Mouse (Mus musculus) liver, embryonic 12.5 days (tissue): ENCODE data around the gene Kcnma1. TPM values are rescaled to one million over a fixed set of nuclear protein-coding genes. Genes with fewer than 3 reads are reported as not detected.

Experiments
- ATAC-seq: fragments of 200-750 bp; cut with Nextera tagmentation; 2 replicates; pipeline ENCODE4 v1.8.0; 2017; ENCODE audit warnings: moderate number of reproducible peaks, mild to moderate bottlenecking, moderate library complexity
- H3K27ac ChIP-seq: fragments of 300-500 bp; sonication (generic); 2 replicates; pipeline ENCODE4 v1.5.1; 2016; ENCODE audit warnings: mild to moderate bottlenecking
- H3K27me3 ChIP-seq: fragments of 300-500 bp; sonication (generic); replicated peaks from 2 replicates; pipeline ENCODE4 v1.6.1; 2016; ENCODE audit warnings: mild to moderate bottlenecking, moderate library complexity
- H3K36me3 ChIP-seq: fragments of 300-500 bp; sonication (generic); 2 replicates; pipeline ENCODE4 v1.6.1; 2016; ENCODE audit warnings: mild to moderate bottlenecking, moderate library complexity
- H3K4me1 ChIP-seq: fragments of 300-500 bp; sonication (generic); 2 replicates; pipeline ENCODE4 v1.6.1; 2016
- H3K4me2 ChIP-seq: fragments of 300-500 bp; sonication (generic); 2 replicates; pipeline ENCODE4 v1.6.1; 2016; ENCODE audit warnings: mild to moderate bottlenecking, moderate library complexity
- H3K4me3 ChIP-seq: fragments of 300-500 bp; sonication (generic); 2 replicates; pipeline ENCODE4 v1.5.1; 2016; ENCODE audit warnings: mild to moderate bottlenecking, moderate library complexity
- H3K9ac ChIP-seq: fragments of 300-500 bp; sonication (generic); 2 replicates; pipeline ENCODE4 v1.6.1; 2016; ENCODE audit warnings: mild to moderate bottlenecking, moderate library complexity
- H3K9me3 ChIP-seq: fragments of 300-500 bp; sonication (generic); replicated peaks from 2 replicates; pipeline ENCODE4 v1.6.1; 2016; ENCODE audit warnings: mild to moderate bottlenecking, moderate library complexity
- WGBS: fragments of 180-500 bp; shearing (Covaris S2); methylation state at CpG from one replicate; pipeline ENCODE4 v1.1.7; 2016; ENCODE audit not compliant: insufficient replicate concordance; 5-methylcytosine and 5-hydroxymethylcytosine counted together
- polyA plus RNA-seq: library from polyadenylated mRNA; unstranded; fragments of >200 nt; fragmentation: Nextera tagmentation; extraction: Ambion mirVana; gene quantifications from 2 replicates; pipeline ENCODE4 v1.2.1, GENCODE M21; 2016

Kcnma1 gene
- not detected in 2 replicates for polyA plus RNA-seq

DNA sequence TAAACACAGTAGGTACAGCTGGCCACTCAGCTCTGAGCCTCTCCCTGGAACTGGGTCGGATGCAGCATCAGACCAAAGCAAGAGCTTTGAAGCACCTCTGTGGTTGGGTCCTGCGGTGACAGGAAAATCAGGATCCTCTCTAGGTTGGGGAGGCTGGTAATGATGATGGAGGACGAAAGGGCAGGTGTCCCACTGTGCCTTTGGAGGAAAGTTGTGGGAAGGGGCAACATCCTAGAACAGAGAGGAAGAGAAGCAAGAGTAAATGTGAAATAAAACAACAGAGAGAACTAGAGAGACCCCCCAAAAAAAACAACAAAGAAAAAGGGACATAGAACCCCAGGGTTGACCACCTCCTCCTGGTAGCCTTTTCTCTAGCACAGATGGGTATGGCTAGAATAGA, at the start of gene Kcnma1:
Gene Kcnma1 (minus strand): TSS at position 101 of the 400 bp plus-strand sequence.
- Histone ChIP-seq H3K27me3 (peaks cover 13% of the 10 kb centered on the region), H3K9ac (no peak within 1 kb of the TSS), H3K36me3 (no peaks in the 10 kb centered on the region), H3K4me1 (no peaks in the 10 kb centered on the region), H3K27ac (no peak within 1 kb of the TSS), H3K4me2 (no peak within 1 kb of the TSS), H3K4me3 (no peak within 1 kb of the TSS), H3K9me3 (no peaks in the 10 kb centered on the region)
- ATAC-seq: no peak
- 35% methylated on average over 3 of the region's 3 CpGs for WGBS

DNA sequence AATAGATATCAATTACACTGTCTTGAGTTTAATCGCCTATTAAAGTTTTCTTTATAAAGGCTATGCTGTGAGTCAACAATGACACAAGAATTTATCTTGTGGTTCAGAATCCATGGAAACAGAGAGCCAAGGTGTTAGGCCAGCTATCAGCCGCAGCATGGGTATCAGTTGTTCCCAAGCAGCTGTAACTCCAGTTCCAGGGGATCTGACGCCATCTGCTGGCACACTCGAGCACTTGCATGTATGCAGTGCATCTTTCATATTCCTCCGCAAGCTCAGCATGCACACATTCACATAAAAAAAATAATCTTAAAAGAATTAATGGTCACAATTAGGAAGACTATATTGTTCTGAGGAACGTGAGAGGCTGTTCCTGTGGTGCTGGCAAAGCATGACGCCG, 45.5 kb upstream of the Kcnma1 start:
- H3K4me3 ChIP-seq: no peak overlapping the region
- no peaks in the 10 kb centered on the region for H3K36me3 ChIP-seq
- H3K4me2 ChIP-seq: no peak overlapping the region
- H3K4me1 ChIP-seq: no peaks in the 10 kb centered on the region
- no peak for ATAC-seq
- H3K27ac ChIP-seq: no peak overlapping the region
- no peaks in the 10 kb centered on the region; the same call in 1 of the 2 replicates for H3K27me3 ChIP-seq
- WGBS: 35% methylated on average over 8 of the region's 8 CpGs
- H3K9me3 ChIP-seq: no peaks in the 10 kb centered on the region
- no peak overlapping the region for H3K9ac ChIP-seq

DNA sequence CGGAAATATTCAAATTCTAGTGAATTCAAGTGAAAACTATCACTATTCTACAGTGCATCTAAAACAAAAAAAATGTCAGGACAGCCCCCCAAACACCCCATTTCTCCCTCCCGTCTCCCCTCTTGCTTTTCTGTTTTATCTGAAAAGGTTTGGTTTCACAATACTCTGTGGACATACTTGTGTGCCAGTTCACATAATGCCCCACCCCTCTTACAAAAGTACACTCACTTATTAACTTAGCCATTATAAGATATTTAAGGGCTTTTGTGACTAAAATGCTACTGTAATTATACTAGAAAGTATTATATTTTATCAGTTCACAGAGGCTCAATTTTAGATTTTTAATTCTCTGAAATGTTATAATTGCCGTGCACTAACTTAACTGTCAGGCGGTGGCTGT, 45.0 kb upstream of the Kcnma1 start:
- H3K27me3 ChIP-seq: no peaks in the 10 kb centered on the region; the same call in 1 of the 2 replicates
- WGBS: 69% methylated on average over 4 of the region's 4 CpGs
- H3K4me2 ChIP-seq: no peak overlapping the region
- H3K4me1 ChIP-seq: no peaks in the 10 kb centered on the region
- H3K9me3 ChIP-seq: no peaks in the 10 kb centered on the region
- no peak overlapping the region for H3K27ac ChIP-seq
- H3K4me3 ChIP-seq: no peak overlapping the region
- ATAC-seq: no peak
- H3K9ac ChIP-seq: no peak overlapping the region
- no peaks in the 10 kb centered on the region for H3K36me3 ChIP-seq

DNA sequence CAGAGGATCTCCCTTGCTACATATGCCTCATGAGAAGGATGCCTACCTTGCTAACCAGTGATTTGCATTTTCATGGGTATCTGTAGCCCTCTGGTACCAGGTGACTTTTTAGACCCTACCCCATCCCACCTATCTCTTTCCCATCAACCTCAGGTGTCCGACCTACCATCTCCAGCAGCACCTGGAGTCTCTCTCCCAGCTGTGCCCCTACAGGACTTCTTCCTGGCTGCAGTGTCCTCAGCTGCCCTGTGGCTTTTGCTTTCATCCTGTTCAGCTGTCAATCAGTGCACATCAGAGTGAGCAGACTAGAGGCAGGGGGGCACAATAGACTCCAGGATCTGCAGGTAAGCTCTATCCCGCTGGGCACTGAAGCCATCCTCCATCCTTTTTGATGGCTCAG, 37.5 kb upstream of the Kcnma1 start:
- Histone ChIP-seq H3K9me3 (no peaks in the 10 kb centered on the region), H3K36me3 (no peaks in the 10 kb centered on the region), H3K4me1 (no peaks in the 10 kb centered on the region), H3K4me2 (no peak overlapping the region), H3K9ac (no peak overlapping the region), H3K4me3 (no peak overlapping the region), H3K27me3 (no peaks in the 10 kb centered on the region), H3K27ac (no peak overlapping the region)
- WGBS: 61% methylated on average over 2 of the region's 2 CpGs
- no peak for ATAC-seq

DNA sequence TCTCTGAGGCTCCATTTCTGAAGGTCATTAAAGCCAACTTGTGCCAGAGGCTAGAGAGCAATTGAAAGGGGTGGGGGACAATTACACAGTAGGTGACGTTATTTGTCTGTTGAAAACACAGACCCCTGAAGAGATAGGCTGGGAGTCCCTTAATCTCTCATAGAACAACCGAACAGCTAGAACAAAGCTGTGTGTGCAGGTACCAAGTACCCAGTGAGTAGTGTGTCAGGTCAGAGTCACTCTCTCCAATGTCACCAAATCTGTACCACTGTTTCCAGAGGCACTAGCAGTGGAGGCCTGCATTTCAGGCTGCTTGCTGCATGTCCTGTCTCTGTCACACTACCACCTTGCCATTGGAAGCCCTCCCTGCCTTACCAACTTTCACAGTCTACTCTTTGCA, 22.3 kb upstream of the Kcnma1 start:
- Histone ChIP-seq H3K27me3 (peaks cover 16% of the 10 kb centered on the region; the same call in 1 of the 2 replicates), H3K36me3 (no peaks in the 10 kb centered on the region), H3K4me1 (no peaks in the 10 kb centered on the region), H3K27ac (no peak overlapping the region), H3K9me3 (no peaks in the 10 kb centered on the region), H3K4me3 (no peak overlapping the region), H3K9ac (no peak overlapping the region), H3K4me2 (no peak overlapping the region)
- no peak for ATAC-seq
- 50% methylated on average over 2 of the region's 2 CpGs for WGBS

DNA sequence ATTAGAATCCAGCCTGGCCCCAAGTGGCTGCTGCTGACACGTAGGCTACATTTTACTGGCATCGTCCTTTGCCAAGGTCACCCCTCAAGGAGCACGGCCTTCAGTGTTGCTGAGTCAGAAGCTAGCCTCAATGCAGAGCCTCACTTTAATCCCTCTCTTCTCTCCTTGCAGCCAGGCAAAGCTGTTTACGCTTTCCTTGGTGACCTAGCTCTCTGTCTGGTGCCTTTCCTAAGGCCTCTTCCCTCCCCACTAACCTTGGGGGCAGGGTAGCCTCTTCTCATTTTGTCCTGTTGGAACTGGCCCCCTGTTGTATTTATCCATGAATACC, 21.9 kb upstream of the Kcnma1 start:
- Histone ChIP-seq H3K4me1 (no peaks in the 10 kb centered on the region), H3K9ac (no peak overlapping the region), H3K36me3 (no peaks in the 10 kb centered on the region), H3K4me2 (no peak overlapping the region), H3K4me3 (no peak overlapping the region), H3K27ac (no peak overlapping the region), H3K27me3 (peaks cover 16% of the 10 kb centered on the region; the same call in 1 of the 2 replicates), H3K9me3 (no peaks in the 10 kb centered on the region)
- no peak for ATAC-seq
- WGBS: 24% methylated on average over 4 of the region's 4 CpGs

DNA sequence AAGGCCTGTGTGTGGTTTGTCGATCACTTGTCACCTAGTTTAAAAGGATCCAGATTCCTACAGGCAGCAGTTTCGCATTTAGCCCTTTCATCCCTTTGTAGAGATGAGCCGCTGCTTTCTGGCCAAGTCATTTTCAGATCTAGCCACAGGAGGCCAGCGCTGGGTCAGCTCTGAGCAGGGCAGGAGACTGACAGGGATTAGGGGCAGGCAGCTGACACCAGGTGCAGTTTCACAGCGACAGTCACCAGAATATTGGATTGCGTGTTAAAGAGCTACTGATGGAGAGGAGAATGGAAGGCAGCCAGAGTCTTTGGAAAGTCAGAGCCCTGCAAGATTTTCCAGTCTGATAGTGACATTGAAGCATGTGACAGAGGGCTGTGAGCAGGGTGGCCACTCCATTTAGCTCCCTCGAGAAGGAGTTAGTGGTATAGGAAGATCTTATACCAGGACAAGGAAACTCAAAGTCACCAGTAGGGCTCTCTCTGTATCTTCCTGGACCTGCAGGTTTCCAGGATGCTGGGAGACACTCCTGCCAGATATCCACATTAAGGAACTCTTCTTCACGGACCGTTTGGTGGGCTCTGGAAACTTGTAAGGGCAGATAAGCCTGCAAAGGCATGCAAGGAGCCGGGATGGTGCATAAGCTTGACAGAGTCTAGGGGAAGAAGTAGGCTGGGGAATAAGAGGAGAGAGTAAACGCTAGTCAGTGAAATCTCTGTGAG, 21.4 kb upstream of the Kcnma1 start:
- no peak for ATAC-seq
- H3K36me3 ChIP-seq: no peaks in the 10 kb centered on the region
- H3K4me1 ChIP-seq: no peaks in the 10 kb centered on the region
- no peak overlapping the region for H3K27ac ChIP-seq
- peaks cover 16% of the 10 kb centered on the region; the same call in 1 of the 2 replicates for H3K27me3 ChIP-seq
- no peaks in the 10 kb centered on the region for H3K9me3 ChIP-seq
- H3K4me3 ChIP-seq: no peak overlapping the region
- WGBS: 15% methylated on average over 11 of the region's 11 CpGs
- H3K9ac ChIP-seq: no peak overlapping the region
- no peak overlapping the region for H3K4me2 ChIP-seq

DNA sequence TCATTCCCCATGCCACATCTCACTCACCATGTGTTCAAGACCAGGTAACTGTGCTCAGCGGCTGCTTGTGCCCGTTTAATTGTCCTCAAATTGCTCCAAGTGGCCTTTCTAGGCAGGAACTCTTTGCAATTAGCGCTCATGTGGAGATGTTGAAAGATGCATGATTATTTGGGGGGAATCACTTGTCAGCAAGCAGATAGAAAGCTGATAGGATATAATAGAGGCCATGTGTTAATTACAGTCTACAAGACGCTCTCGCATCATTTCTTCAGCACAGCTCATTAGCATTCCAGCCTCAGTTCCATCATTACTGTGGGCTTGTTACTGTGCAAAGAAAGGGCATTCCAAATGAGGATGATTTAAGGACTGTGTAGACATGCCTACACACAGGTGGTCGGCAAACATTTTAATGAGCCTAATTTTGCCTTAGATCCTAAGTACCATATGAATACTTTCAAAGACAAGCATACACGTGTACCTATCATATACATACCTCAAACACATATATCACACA, 18.6 kb upstream of the Kcnma1 start:
- no peak for ATAC-seq
- WGBS: 74% methylated on average over 7 of the region's 7 CpGs
- H3K4me2 ChIP-seq: no peak overlapping the region

DNA sequence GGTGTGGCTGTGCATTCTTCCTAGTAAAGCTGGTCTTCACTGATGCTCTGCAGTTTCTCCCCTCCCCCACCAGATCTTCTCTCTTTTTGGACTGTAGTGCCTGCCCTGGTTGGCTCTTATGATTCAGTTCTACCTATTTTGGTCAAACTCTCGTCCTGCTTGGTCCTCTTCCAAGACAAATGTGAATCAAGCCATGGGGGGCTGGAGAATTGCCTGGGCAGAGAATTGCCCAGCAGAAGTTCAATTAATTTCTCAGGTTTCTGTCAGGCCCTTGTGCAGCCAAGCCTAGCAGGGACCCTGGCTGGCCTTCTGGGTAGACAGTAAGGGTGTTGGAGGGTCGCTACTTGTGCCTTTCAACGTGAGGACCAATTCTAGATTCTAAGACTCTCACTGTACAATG, 17.9 kb upstream of the Kcnma1 start:
- WGBS: 39% methylated on average over 3 of the region's 3 CpGs

More for the DNA sequence above, 18.6 kb upstream of the Kcnma1 start:
- Histone ChIP-seq H3K9ac (no peak overlapping the region), H3K4me3 (no peak overlapping the region), H3K36me3 (no peaks in the 10 kb centered on the region), H3K4me1 (no peaks in the 10 kb centered on the region), H3K27ac (no peak overlapping the region), H3K9me3 (no peaks in the 10 kb centered on the region), H3K27me3 (peaks cover 16% of the 10 kb centered on the region; the same call in 1 of the 2 replicates)

DNA sequence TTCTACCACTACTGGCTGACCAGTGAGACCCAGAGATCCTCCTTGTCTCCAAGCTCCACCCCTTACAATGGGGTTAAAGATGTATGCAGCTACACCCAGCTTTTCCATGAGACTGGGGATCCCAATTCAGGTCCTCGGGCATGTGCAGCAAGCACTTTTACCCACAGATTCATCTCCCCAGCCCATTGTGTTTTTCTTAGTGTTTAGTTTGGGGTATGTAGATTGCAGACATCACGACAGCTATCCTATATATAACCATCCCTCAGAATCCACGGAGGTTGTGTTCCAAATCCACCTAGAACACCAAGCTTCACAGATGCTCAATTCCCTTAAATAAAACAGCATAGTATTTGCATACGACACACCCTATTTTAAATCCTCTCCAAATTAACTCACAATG, 6.4 kb upstream of the Kcnma1 start:
- no peak overlapping the region for H3K27ac ChIP-seq
- 64% methylated on average over 4 of the region's 4 CpGs for WGBS
- H3K4me2 ChIP-seq: no peak overlapping the region
- H3K9me3 ChIP-seq: no peaks in the 10 kb centered on the region
- H3K27me3 ChIP-seq: no peaks in the 10 kb centered on the region; the same call in none of the 2 replicates
- H3K4me3 ChIP-seq: no peak overlapping the region
- no peak overlapping the region for H3K9ac ChIP-seq
- no peaks in the 10 kb centered on the region for H3K36me3 ChIP-seq
- H3K4me1 ChIP-seq: no peaks in the 10 kb centered on the region
- ATAC-seq: no peak

More for the DNA sequence above, 17.9 kb upstream of the Kcnma1 start:
- H3K9ac ChIP-seq: no peak overlapping the region
- H3K36me3 ChIP-seq: no peaks in the 10 kb centered on the region
- no peaks in the 10 kb centered on the region for H3K4me1 ChIP-seq
- no peak overlapping the region for H3K4me2 ChIP-seq
- H3K27me3 ChIP-seq: peaks cover 16% of the 10 kb centered on the region; the same call in 1 of the 2 replicates
- H3K9me3 ChIP-seq: no peaks in the 10 kb centered on the region
- no peak overlapping the region for H3K27ac ChIP-seq
- ATAC-seq: no peak
- no peak overlapping the region for H3K4me3 ChIP-seq

DNA sequence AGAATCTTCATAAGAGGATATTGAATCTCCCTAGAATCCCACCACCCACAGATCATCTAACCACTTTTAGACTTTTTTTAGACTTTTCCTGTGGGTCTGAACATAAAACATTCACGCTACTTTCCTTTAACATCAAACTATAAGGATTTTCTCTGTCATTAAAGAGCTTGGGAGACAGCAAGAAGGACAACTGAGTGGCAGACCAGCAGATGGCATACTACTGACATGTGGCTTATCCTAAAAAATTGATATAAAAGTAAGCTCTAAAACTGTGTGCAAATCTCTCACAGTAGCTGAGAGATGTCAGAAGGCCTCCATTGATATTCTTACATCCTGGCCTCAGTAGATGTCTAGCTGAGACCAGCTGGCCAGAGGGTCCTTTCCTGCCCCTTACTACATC, 4.3 kb downstream of the Kcnma1 start:
- no peaks in the 10 kb centered on the region for H3K4me1 ChIP-seq
- peaks cover 35% of the 10 kb centered on the region for H3K27me3 ChIP-seq
- H3K9ac ChIP-seq: no peak overlapping the region
- no peak overlapping the region for H3K4me3 ChIP-seq
- ATAC-seq: no peak
- WGBS: 49% methylated on average over 1 of the region's 1 CpGs
- H3K4me2 ChIP-seq: no peak overlapping the region
- H3K36me3 ChIP-seq: no peaks in the 10 kb centered on the region
- no peaks in the 10 kb centered on the region for H3K9me3 ChIP-seq
- no peak overlapping the region for H3K27ac ChIP-seq

DNA sequence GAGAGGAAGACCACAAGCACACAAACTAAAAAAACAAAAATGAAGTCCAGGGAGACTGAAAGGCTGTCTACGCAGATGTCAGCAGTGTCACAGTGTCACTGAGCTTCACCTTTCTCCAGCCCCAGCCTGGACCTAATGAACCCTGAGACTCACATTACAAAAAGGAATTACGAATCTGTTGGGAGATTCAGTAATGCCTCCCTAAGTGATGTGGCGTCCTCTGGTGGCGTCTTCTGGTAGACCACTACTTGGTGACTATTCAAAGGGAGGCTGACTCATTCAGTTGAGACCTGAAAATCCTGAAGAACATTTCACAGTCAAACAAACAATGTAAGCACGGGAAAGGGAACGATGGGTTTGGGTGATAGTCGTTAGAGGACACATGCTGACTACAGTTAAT, 6.0 kb downstream of the Kcnma1 start:
- H3K9ac ChIP-seq: no peak overlapping the region
- no peak overlapping the region for H3K4me3 ChIP-seq
- 12% methylated on average over 7 of the region's 7 CpGs for WGBS
- peaks cover 53% of the 10 kb centered on the region for H3K27me3 ChIP-seq
- H3K27ac ChIP-seq: no peak overlapping the region
- H3K4me2 ChIP-seq: no peak overlapping the region
- no peaks in the 10 kb centered on the region for H3K4me1 ChIP-seq
- no peaks in the 10 kb centered on the region for H3K9me3 ChIP-seq
- ATAC-seq: no peak
- no peaks in the 10 kb centered on the region for H3K36me3 ChIP-seq

DNA sequence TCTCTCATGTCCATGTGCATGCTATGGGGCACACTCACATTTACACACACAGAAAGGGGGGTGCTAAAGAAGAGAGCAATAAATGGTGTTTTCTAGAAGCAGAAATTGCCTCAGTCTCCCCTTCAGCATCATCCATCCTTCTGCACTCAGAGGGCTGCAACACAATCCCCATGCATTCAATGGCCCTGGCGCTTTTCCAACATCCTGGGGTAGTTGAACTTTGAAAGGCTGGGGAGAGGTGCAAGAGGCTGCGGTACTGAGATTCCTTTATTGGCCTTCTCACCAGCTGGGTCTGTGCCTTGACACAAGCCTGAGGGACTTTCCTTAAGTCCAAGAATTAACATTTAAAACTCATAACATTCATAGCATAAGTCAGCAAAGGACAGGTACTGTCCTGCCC, 8.0 kb downstream of the Kcnma1 start:
- no peak for ATAC-seq
- H3K27me3 ChIP-seq: peaks cover 68% of the 10 kb centered on the region
- H3K4me2 ChIP-seq: no peak overlapping the region
- H3K4me1 ChIP-seq: no peaks in the 10 kb centered on the region
- no peaks in the 10 kb centered on the region for H3K9me3 ChIP-seq
- 63% methylated on average over 2 of the region's 2 CpGs for WGBS
- H3K27ac ChIP-seq: no peak overlapping the region
- H3K9ac ChIP-seq: no peak overlapping the region
- no peak overlapping the region for H3K4me3 ChIP-seq
- H3K36me3 ChIP-seq: no peaks in the 10 kb centered on the region
